Mouse (Mus musculus): ENCODE measurements around the gene Timm22. TPM values are rescaled to one million over a fixed set of nuclear protein-coding genes. Genes with fewer than 3 reads are reported as not detected.

Gene Timm22
- total and polyA plus RNA-seq, 3 experiments = 10.4 to 40.4 (median 35.3) TPM

GRCm38 (mm10) chr11:76413202-76413601 is 6.5 kb downstream of the Timm22 start:
- TF ChIP-seq CTCF (IDR thresholded peaks at IDR 0.05) = no peak
- no peak for TF ChIP-seq POLR2A (IDR thresholded peaks at IDR 0.05; ENCODE audit: insufficient read depth, low read depth, low read length)
- H3K9ac ChIP-seq (ENCODE audit: low read depth, low read length) = no peak overlapping the region
- no peak overlapping the region for H3K27ac ChIP-seq
- DNase-seq = no peak
- H3K4me3 ChIP-seq = no peak overlapping the region
- no peaks in the 10 kb centered on the region for H3K79me2 ChIP-seq (replicated peaks; ENCODE audit: control insufficient read depth, insufficient read depth, low read length)
- H3K36me3 ChIP-seq (ENCODE audit: control insufficient read depth, insufficient read depth, low read length) = no peaks in the 10 kb centered on the region
- H3K4me1 ChIP-seq (ENCODE audit: control insufficient read depth, insufficient read depth, low read length) = no peaks in the 10 kb centered on the region
- H3K27me3 ChIP-seq (ENCODE audit: control insufficient read depth, insufficient read depth, low read length) = no peaks in the 10 kb centered on the region
- intact Hi-C loops (cut with DNase I) = no loop called here
- WGBS = 85% methylated on average over 4 of the region's 4 CpGs

DNA sequence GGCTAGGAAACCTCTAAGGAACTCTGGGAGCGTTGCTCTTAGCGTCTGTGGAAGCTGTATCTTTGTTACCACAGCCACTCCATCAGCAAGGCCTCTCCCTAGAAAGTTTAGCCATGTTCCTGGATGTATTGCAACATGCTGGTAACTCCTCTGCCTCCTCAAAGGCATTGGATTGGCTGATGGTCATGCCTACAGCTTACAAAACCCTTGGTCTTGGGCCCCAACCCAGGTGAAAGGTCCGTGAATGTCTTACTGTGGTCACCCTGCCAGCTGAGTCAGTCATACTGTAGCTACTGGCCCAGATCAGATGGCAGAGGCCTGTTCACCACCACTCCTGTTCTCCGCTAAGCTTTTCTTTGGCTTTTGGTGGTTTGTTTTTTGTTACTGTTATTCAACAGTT is 8.2 kb downstream of the Timm22 start:
- H3K4me3 ChIP-seq = no peak overlapping the region
- TF ChIP-seq CTCF (IDR thresholded peaks at IDR 0.05) (no peak), POLR2A (IDR thresholded peaks at IDR 0.05; ENCODE audit: insufficient read depth, low read depth, low read length) (no peak)
- H3K79me2 ChIP-seq (replicated peaks; ENCODE audit: control insufficient read depth, insufficient read depth, low read length) = no peaks in the 10 kb centered on the region
- no peaks in the 10 kb centered on the region for H3K36me3 ChIP-seq (ENCODE audit: control insufficient read depth, insufficient read depth, low read length)
- intact Hi-C loops (cut with DNase I) = no loop called here
- 88% methylated on average over 4 of the region's 4 CpGs for WGBS
- no peaks in the 10 kb centered on the region for H3K4me1 ChIP-seq (ENCODE audit: control insufficient read depth, insufficient read depth, low read length)
- H3K27ac ChIP-seq = no peak overlapping the region
- no peaks in the 10 kb centered on the region for H3K27me3 ChIP-seq (ENCODE audit: control insufficient read depth, insufficient read depth, low read length)
- no peak overlapping the region for H3K9ac ChIP-seq (ENCODE audit: low read depth, low read length)
- no peak for DNase-seq

DNA sequence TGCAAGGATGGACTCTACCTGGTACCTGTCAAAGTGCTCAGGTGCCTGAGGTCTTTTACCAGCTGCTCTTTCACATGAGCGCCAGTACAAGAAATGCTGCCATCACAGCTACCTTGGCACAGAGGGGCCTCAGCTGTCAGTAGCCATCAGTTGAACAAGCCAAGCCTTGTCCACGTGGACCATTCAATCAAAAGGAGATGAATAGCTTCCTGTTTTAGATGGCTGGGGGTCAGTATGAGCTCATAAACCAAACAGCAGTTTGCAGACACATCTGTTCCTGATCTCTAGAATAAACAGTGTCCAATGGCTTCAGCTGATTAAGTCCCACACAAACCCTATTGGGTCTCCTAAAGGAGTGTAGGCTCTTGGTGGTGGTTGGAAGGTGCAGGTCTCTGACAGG is 9.2 kb downstream of the Timm22 start:
- no peaks in the 10 kb centered on the region for H3K27me3 ChIP-seq (ENCODE audit: control insufficient read depth, insufficient read depth, low read length)
- H3K79me2 ChIP-seq (replicated peaks; ENCODE audit: control insufficient read depth, insufficient read depth, low read length) = no peaks in the 10 kb centered on the region
- H3K27ac ChIP-seq = no peak overlapping the region
- intact Hi-C loops (cut with DNase I) = no loop called here
- WGBS = 51% methylated on average over 2 of the region's 2 CpGs
- no peak for DNase-seq
- H3K9ac ChIP-seq (ENCODE audit: low read depth, low read length) = no peak overlapping the region
- no peak overlapping the region for H3K4me3 ChIP-seq
- H3K4me1 ChIP-seq (ENCODE audit: control insufficient read depth, insufficient read depth, low read length) = no peaks in the 10 kb centered on the region
- TF ChIP-seq EP300 (IDR thresholded peaks at IDR 0.05; ENCODE audit: insufficient read depth, low read depth, low read length) (no peak), POLR2A (IDR thresholded peaks at IDR 0.05; ENCODE audit: insufficient read depth, low read depth, low read length) (no peak), CTCF (IDR thresholded peaks at IDR 0.05) (no peak)
- no peaks in the 10 kb centered on the region for H3K36me3 ChIP-seq (ENCODE audit: control insufficient read depth, insufficient read depth, low read length)

GRCm38 (mm10) chr11:76418423-76418822 is 11.7 kb downstream of the Timm22 start:
- H3K36me3 ChIP-seq (ENCODE audit: control insufficient read depth, insufficient read depth, low read length) = no peaks in the 10 kb centered on the region
- no peaks in the 10 kb centered on the region for H3K27me3 ChIP-seq (ENCODE audit: control insufficient read depth, insufficient read depth, low read length)
- H3K4me3 ChIP-seq = no peak overlapping the region
- no peak overlapping the region for H3K9ac ChIP-seq (ENCODE audit: low read depth, low read length)
- intact Hi-C loops (cut with DNase I) = loop anchor here (2.0 kb wide), 1 partner anchor 36 kb away; no protein-coding TSS in a partner anchor
- H3K27ac ChIP-seq = no peak overlapping the region
- WGBS = 71% methylated on average over 8 of the region's 8 CpGs
- no peak for TF ChIP-seq CTCF (IDR thresholded peaks at IDR 0.05)
- no peaks in the 10 kb centered on the region; the same call in 1 of the 2 replicates for H3K4me1 ChIP-seq (ENCODE audit: control insufficient read depth, insufficient read depth, low read length)
- H3K79me2 ChIP-seq (replicated peaks; ENCODE audit: control insufficient read depth, insufficient read depth, low read length) = no peaks in the 10 kb centered on the region
- DNase-seq = peak in 1 of 2 experiments; percentile 44

DNA sequence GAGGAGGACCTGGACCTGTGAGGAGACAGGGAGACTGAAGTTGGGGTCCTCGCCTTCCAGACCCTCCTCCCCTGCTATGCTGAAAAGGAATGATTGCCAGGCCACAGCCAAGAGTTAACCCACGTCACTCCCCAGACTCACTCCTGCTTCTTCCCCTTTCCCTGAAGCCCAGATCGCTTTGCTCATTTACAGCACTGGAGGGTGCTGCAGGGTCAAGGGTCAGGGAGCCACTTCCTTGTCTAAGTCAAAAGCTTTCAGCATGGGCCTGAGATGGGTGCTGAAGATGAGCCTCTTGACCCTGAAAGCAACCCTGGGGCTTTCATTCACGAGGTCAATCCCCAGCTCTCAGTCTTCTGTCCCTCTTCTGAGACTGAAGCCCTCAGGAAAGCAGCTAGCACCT is 12.4 kb downstream of the Timm22 start:
- no peaks in the 10 kb centered on the region for H3K27me3 ChIP-seq (ENCODE audit: control insufficient read depth, insufficient read depth, low read length)
- TF ChIP-seq POLR2A (IDR thresholded peaks at IDR 0.05; ENCODE audit: insufficient read depth, low read depth, low read length) (no peak), CTCF (IDR thresholded peaks at IDR 0.05) (peak; percentile 56)
- no peak for DNase-seq
- no peak overlapping the region for H3K9ac ChIP-seq (ENCODE audit: low read depth, low read length)
- H3K36me3 ChIP-seq (ENCODE audit: control insufficient read depth, insufficient read depth, low read length) = no peaks in the 10 kb centered on the region
- no peaks in the 10 kb centered on the region; the same call in 1 of the 2 replicates for H3K4me1 ChIP-seq (ENCODE audit: control insufficient read depth, insufficient read depth, low read length)
- WGBS = 67% methylated on average over 4 of the region's 4 CpGs
- intact Hi-C loops (cut with DNase I) = loop anchor here (2.0 kb wide), 1 partner anchor 36 kb away; no protein-coding TSS in a partner anchor
- H3K79me2 ChIP-seq (replicated peaks; ENCODE audit: control insufficient read depth, insufficient read depth, low read length) = no peaks in the 10 kb centered on the region
- H3K27ac ChIP-seq = no peak overlapping the region
- H3K4me3 ChIP-seq = no peak overlapping the region

DNA sequence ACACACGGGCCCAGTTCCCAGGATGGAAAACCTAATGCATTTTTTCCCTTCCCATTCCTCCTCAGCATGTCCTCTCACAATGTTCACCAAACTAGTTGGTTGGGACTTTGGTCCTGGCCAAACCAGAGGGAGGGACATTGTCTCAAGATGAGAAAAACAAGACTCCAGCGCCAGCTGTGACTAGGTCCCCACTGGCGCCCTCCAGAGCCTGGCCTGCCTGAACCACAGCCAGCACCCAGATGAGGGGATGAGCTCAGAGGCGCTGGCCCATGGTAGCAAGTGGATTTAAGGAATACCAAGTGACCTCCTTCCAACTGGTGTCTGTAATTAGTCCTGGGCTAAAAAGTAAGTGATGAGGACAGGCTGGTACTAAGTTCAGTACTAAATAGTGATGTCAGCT is 14.1 kb downstream of the Timm22 start:
- Histone ChIP-seq H3K27ac (no peak overlapping the region), H3K27me3 (ENCODE audit: control insufficient read depth, insufficient read depth, low read length) (no peaks in the 10 kb centered on the region), H3K36me3 (ENCODE audit: control insufficient read depth, insufficient read depth, low read length) (no peaks in the 10 kb centered on the region), H3K9ac (ENCODE audit: low read depth, low read length) (no peak overlapping the region), H3K4me3 (no peak overlapping the region), H3K4me1 (ENCODE audit: control insufficient read depth, insufficient read depth, low read length) (no peaks in the 10 kb centered on the region; the same call in 1 of the 2 replicates), H3K79me2 (replicated peaks; ENCODE audit: control insufficient read depth, insufficient read depth, low read length) (no peaks in the 10 kb centered on the region)
- TF ChIP-seq CTCF (IDR thresholded peaks at IDR 0.05) = no peak
- peak in 1 of 2 experiments; percentile 39 for DNase-seq
- intact Hi-C loops (cut with DNase I) = no loop called here
- 50% methylated on average over 4 of the region's 4 CpGs for WGBS

DNA sequence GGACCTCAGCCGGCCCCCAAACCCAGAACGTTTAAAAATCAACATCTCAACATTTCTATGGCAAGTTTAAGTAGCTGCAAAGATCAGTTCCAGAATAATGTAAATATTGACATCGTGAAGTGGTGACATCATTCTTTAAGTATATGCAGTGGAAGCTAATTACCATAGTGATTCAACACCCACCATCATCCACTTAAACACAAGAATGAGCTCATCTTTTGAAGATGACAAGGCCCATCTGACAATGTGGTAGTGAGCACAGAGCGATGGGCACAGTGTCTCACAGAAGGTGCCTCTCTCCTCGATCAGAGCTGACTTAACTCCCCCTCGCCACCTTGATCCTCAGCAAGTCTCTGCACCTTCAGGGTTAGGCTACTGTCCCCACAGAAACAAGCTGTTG is 19.0 kb downstream of the Timm22 start:
- Histone ChIP-seq H3K9ac (ENCODE audit: low read depth, low read length) (no peak overlapping the region), H3K27ac (no peak overlapping the region), H3K27me3 (ENCODE audit: control insufficient read depth, insufficient read depth, low read length) (no peaks in the 10 kb centered on the region), H3K4me1 (ENCODE audit: control insufficient read depth, insufficient read depth, low read length) (peaks cover 13% of the 10 kb centered on the region), H3K4me3 (no peak overlapping the region), H3K79me2 (replicated peaks; ENCODE audit: control insufficient read depth, insufficient read depth, low read length) (no peaks in the 10 kb centered on the region), H3K36me3 (ENCODE audit: control insufficient read depth, insufficient read depth, low read length) (no peaks in the 10 kb centered on the region)
- no peak for DNase-seq
- no peak for TF ChIP-seq POLR2A (IDR thresholded peaks at IDR 0.05; ENCODE audit: insufficient read depth, low read depth, low read length)
- TF ChIP-seq CTCF (IDR thresholded peaks at IDR 0.05) = no peak
- no peak for TF ChIP-seq EP300 (IDR thresholded peaks at IDR 0.05; ENCODE audit: insufficient read depth, low read depth, low read length)
- WGBS = 86% methylated on average over 6 of the region's 6 CpGs
- intact Hi-C loops (cut with DNase I) = no loop called here
